Comparison of ENCODE assay signal across 12 mouse cellular contexts in the genomic region with DNA sequence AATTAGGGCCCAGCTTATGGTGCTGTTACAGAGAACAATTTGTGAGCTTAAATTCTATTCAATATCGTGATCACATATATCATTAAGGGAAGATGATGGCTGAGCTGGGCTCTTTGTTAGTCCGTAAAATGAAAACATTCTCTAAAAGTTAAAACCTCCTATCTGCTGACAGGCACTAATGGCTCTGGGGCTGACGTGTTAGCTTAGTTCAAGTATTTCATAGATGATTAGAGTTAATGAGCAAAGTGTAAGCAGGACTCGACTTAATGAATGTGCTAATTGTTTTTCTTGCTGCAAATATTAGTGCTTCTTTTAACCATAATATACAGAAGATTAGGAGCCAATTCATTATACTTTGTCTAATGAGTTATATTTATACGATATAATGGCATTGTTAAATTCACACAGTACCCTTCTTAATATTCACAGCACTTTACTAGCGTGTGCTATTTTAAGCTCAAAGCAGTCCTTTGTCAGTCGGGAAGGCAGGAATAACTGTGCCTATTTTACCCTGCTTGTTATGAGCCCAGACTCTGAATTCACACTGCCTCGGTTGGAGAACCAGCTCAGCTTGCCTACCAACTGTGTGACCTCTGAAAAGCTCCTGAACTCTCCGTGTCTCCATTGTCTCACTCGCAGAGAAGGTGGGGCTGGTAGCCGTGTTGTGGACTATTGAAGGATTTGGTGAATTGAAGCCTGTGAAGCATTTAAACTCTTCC. TPM values are rescaled to one million over a fixed set of nuclear protein-coding genes. Genes with fewer than 3 reads are reported as not detected.
A peak's percentile ranks its signal among the peaks of the same experiment; 100 is the strongest.
DNase-seq lines count a peak whose midpoint lies in the region; ATAC-seq lines count a peak whose summit lies in the region.
"Had no signal": no experiment of that assay in that cellular context is flagged by ENCODE, and none has a peak within 500 bp of the region (broad histone marks: within the 10 kb centered on the region; RNA-seq: fewer than 3 reads in every experiment).

No protein-coding gene starts in this region.

- WGBS in heart, embryonic 16.5 days = 41% methylated on average over 11 of the region's 11 CpGs
- 58% methylated on average over 11 of the region's 11 CpGs for WGBS in midbrain, embryonic 10.5 days

- no peaks in the 10 kb centered on the region for H3K9me3 ChIP-seq in heart, embryonic 16.5 days (replicated peaks; ENCODE audit: control insufficient read depth, low read length)
- H3K9me3 ChIP-seq in midbrain, embryonic 10.5 days (replicated peaks) = no peaks in the 10 kb centered on the region
- H3K9me3 ChIP-seq: liver, embryonic 15.5 days had no signal

- H3K4me2 ChIP-seq in heart, embryonic 16.5 days (ENCODE audit: low read depth, low read length) = peak overlapping the region; percentile 17; the same call in 1 of the 2 replicates
- H3K4me2 ChIP-seq: liver, embryonic 15.5 days had no signal

- DNase-seq in heart, adult 11 months = peak; percentile 43
- no peak for DNase-seq in heart, postnatal 25 days (ENCODE audit: low spot score)
- DNase-seq in brain, embryonic 18.5 days (ENCODE audit: low read depth, low spot score) = peak; percentile 50
- DNase-seq in midbrain, embryonic 10.5 days (ENCODE audit: low spot score) = no peak
- no peak for DNase-seq in cerebellum, adult 11-12 months
- no peak for DNase-seq in gastrocnemius, postnatal 14 days
- no peak for DNase-seq in urinary bladder, postnatal 36 days (ENCODE audit: low spot score in 2 of 2)
- DNase-seq: cerebellum, adult 9-10 months; gastrocnemius, postnatal 25 days had no signal

- H3K27ac ChIP-seq in heart, embryonic 16.5 days (ENCODE audit: low read length) = peak overlapping the region; percentile 62
- peak overlapping the region; percentile 57; the same call in 1 of the 2 replicates for H3K27ac ChIP-seq in midbrain, embryonic 10.5 days (replicated peaks)
- H3K27ac ChIP-seq: kidney, postnatal 0 days; liver, embryonic 15.5 days had no signal

- ATAC-seq in heart, embryonic 16.5 days (replicated peaks; ENCODE audit: extremely low read depth, insufficient read depth, low FRiP score) = peak; percentile 60; the same call in 1 of the 2 replicates

- H3K4me1 ChIP-seq in heart, embryonic 16.5 days (ENCODE audit: control insufficient read depth, insufficient read depth, low read length) = peaks cover 5% of the 10 kb centered on the region
- peaks cover 22% of the 10 kb centered on the region for H3K4me1 ChIP-seq in midbrain, embryonic 10.5 days
- H3K4me1 ChIP-seq: liver, embryonic 15.5 days had no signal

- H3K36me3 ChIP-seq in heart, embryonic 16.5 days (ENCODE audit: control insufficient read depth, insufficient read depth) = no peaks in the 10 kb centered on the region
- H3K36me3 ChIP-seq in midbrain, embryonic 10.5 days = no peaks in the 10 kb centered on the region
- H3K36me3 ChIP-seq: liver, embryonic 15.5 days had no signal

- no peak overlapping the region for H3K9ac ChIP-seq in heart, embryonic 16.5 days (ENCODE audit: low read length)
- H3K9ac ChIP-seq: liver, embryonic 15.5 days had no signal

- no peaks in the 10 kb centered on the region for H3K27me3 ChIP-seq in heart, embryonic 16.5 days (ENCODE audit: control insufficient read depth, insufficient read depth, low read length)
- H3K27me3 ChIP-seq in midbrain, embryonic 10.5 days (ENCODE audit: low read depth, poor library complexity, severe bottlenecking) = no peaks in the 10 kb centered on the region
- H3K27me3 ChIP-seq: liver, embryonic 15.5 days had no signal

- intact Hi-C loops in heart, postnatal 25 days (cut with DNase I) = no loop called here
- intact Hi-C loops in gastrocnemius, postnatal 14 days (cut with DNase I; ENCODE audit: low total_unique reads) = no loop called here

- no peak overlapping the region for H3K4me3 ChIP-seq in heart, embryonic 16.5 days (ENCODE audit: low read length)
- H3K4me3 ChIP-seq in midbrain, embryonic 10.5 days = no peak overlapping the region
- H3K4me3 ChIP-seq: liver, embryonic 15.5 days had no signal

RNA-seq across cellular contexts. Expression of gene 4933402D24Rik, which starts 50.6 kb away (rescaled TPM):
- not detected for total RNA-seq in heart, postnatal 25 days (2021)
- polyA plus RNA-seq in heart, embryonic 16.5 days (2015; fragmentation: Nextera tagmentation; extraction: Ambion mirVana) = 0.11 TPM in 1 of 2 replicates, not detected in the other
- 0.12 and 0.27 TPM in 2 replicates for polyA plus RNA-seq in midbrain, embryonic 10.5 days (2016; fragmentation: Nextera tagmentation; extraction: Ambion mirVana)
- total RNA-seq in gastrocnemius, postnatal 14 days (2021) = not detected
- total RNA-seq: gastrocnemius, postnatal 25 days had no signal
- polyA plus RNA-seq: kidney, postnatal 0 days; liver, embryonic 15.5 days had no signal

Comparison
In these comparisons a context has a peak if more than half of its experiments do, and no peak if none do; other contexts are left out.
1. DNase-seq: peak in heart, adult 11 months (single experiment) and brain, embryonic 18.5 days (single experiment); none in heart, postnatal 25 days (single experiment), midbrain, embryonic 10.5 days (single experiment), cerebellum, adult 11-12 months (single experiment), gastrocnemius, postnatal 14 days (single experiment) and urinary bladder, postnatal 36 days (0 of 2).